Mouse (Mus musculus) forebrain, embryonic 15.5 days (tissue): Measurements from ENCODE around the gene Gm20708. TPM values are rescaled to one million over a fixed set of nuclear protein-coding genes. Genes with fewer than 3 reads are reported as not detected.

ENCODE experiments used
- ATAC-seq: fragments of 200-750 bp; cut with Nextera tagmentation; replicated peaks from 2 replicates; pipeline ENCODE4 v1.8.0; 2017; ENCODE audit warnings: mild to moderate bottlenecking, moderate TSS enrichment, moderate library complexity
- H3K27ac ChIP-seq: fragments of 300-500 bp; sonication (generic); replicated peaks from 2 replicates; pipeline ENCODE4 v1.5.1; 2015; ENCODE audit warnings: mild to moderate bottlenecking, inconsistent platforms
- H3K27me3 ChIP-seq: fragments of 300-500 bp; sonication (generic); 2 replicates; pipeline ENCODE4 v1.6.1; 2015; ENCODE audit warnings: inconsistent platforms
- H3K36me3 ChIP-seq: fragments of 300-500 bp; sonication (generic); 2 replicates; pipeline ENCODE4 v1.6.1; 2015; ENCODE audit warnings: mild to moderate bottlenecking, inconsistent platforms
- H3K4me1 ChIP-seq: fragments of 300-500 bp; sonication (generic); 2 replicates; pipeline ENCODE4 v1.6.1; 2015; ENCODE audit warnings: inconsistent platforms
- H3K4me2 ChIP-seq: fragments of 300-500 bp; sonication (generic); replicated peaks from 2 replicates; pipeline ENCODE4 v1.6.1; 2015; ENCODE audit warnings: mild to moderate bottlenecking, inconsistent platforms
- H3K4me3 ChIP-seq: fragments of 300-500 bp; sonication (generic); 2 replicates; pipeline ENCODE4 v1.5.1; 2015; ENCODE audit warnings: mild to moderate bottlenecking, inconsistent platforms
- H3K9ac ChIP-seq: fragments of 300-500 bp; sonication (generic); replicated peaks from 2 replicates; pipeline ENCODE4 v1.6.1; 2015; ENCODE audit warnings: mild to moderate bottlenecking, inconsistent platforms
- H3K9me3 ChIP-seq: fragments of 300-500 bp; sonication (generic); 2 replicates; pipeline ENCODE4 v1.6.1; 2016; ENCODE audit warnings: inconsistent platforms
- WGBS: fragments of 180-500 bp; shearing (Covaris S2); methylation state at CpG from one replicate; pipeline ENCODE4 v1.1.7; 2015; ENCODE audit warnings: mixed read lengths; 5-methylcytosine and 5-hydroxymethylcytosine counted together
- polyA plus RNA-seq: library from polyadenylated mRNA; unstranded; fragments of >200 nt; fragmentation: Nextera tagmentation; extraction: Ambion mirVana; gene quantifications from 2 replicates; pipeline ENCODE4 v1.2.1, GENCODE M21; 2015

The Gm20708 gene
- polyA plus RNA-seq, 1 experiment from 2014 or later = 0.79 TPM

GRCm38 (mm10) chr11:117774925-117775324 lies 34.5 kb upstream of the Gm20708 start:
- H3K36me3 ChIP-seq = no peaks in the 10 kb centered on the region
- H3K9me3 ChIP-seq = no peaks in the 10 kb centered on the region
- H3K4me3 ChIP-seq = no peak overlapping the region
- no peak for ATAC-seq
- H3K27ac ChIP-seq = no peak overlapping the region
- no peak overlapping the region for H3K4me2 ChIP-seq
- WGBS = 90% methylated on average over 10 of the region's 10 CpGs
- peaks cover 6% of the 10 kb centered on the region; the same call in 1 of the 2 replicates for H3K27me3 ChIP-seq
- peaks cover 10% of the 10 kb centered on the region for H3K4me1 ChIP-seq
- H3K9ac ChIP-seq = no peak overlapping the region

GRCm38 (mm10) chr11:117775540-117775939 lies 33.9 kb upstream of the Gm20708 start:
- 89% methylated on average over 13 of the region's 13 CpGs for WGBS
- no peak overlapping the region for H3K27ac ChIP-seq
- no peaks in the 10 kb centered on the region for H3K9me3 ChIP-seq
- no peak overlapping the region for H3K9ac ChIP-seq
- H3K27me3 ChIP-seq = peaks cover 12% of the 10 kb centered on the region
- H3K4me2 ChIP-seq = no peak overlapping the region
- H3K36me3 ChIP-seq = no peaks in the 10 kb centered on the region
- H3K4me3 ChIP-seq = no peak overlapping the region
- ATAC-seq = no peak
- peaks cover 13% of the 10 kb centered on the region for H3K4me1 ChIP-seq

GRCm38 (mm10) chr11:117776085-117776792 lies 33.2 kb upstream of the Gm20708 start:
- Histone ChIP-seq H3K27ac (no peak overlapping the region), H3K9me3 (no peaks in the 10 kb centered on the region), H3K4me2 (no peak overlapping the region), H3K36me3 (no peaks in the 10 kb centered on the region), H3K4me3 (no peak overlapping the region), H3K9ac (no peak overlapping the region), H3K27me3 (peaks cover 19% of the 10 kb centered on the region), H3K4me1 (peaks cover 20% of the 10 kb centered on the region)
- 92% methylated on average over 14 of the region's 14 CpGs for WGBS
- ATAC-seq = no peak

GRCm38 (mm10) chr11:117777111-117777510 lies 32.4 kb upstream of the Gm20708 start:
- no peak overlapping the region for H3K4me3 ChIP-seq
- H3K4me2 ChIP-seq = no peak overlapping the region
- H3K27me3 ChIP-seq = peaks cover 28% of the 10 kb centered on the region
- WGBS = 85% methylated on average over 5 of the region's 5 CpGs
- H3K4me1 ChIP-seq = peaks cover 21% of the 10 kb centered on the region
- no peaks in the 10 kb centered on the region for H3K36me3 ChIP-seq
- ATAC-seq = no peak
- no peaks in the 10 kb centered on the region for H3K9me3 ChIP-seq
- no peak overlapping the region for H3K27ac ChIP-seq
- no peak overlapping the region for H3K9ac ChIP-seq

- H3K27ac ChIP-seq = no peak overlapping the region
- no peak overlapping the region for H3K9ac ChIP-seq
- H3K9me3 ChIP-seq = no peaks in the 10 kb centered on the region
- WGBS = 96% methylated on average over 11 of the region's 11 CpGs
- H3K27me3 ChIP-seq = peaks cover 32% of the 10 kb centered on the region
- H3K4me1 ChIP-seq = peaks cover 26% of the 10 kb centered on the region
- H3K4me3 ChIP-seq = no peak overlapping the region
- no peak overlapping the region for H3K4me2 ChIP-seq
- no peaks in the 10 kb centered on the region for H3K36me3 ChIP-seq
- ATAC-seq = no peak
Observed at GRCm38 (mm10) chr11:117778031-117778430, 31.4 kb upstream of the Gm20708 start.

- WGBS = 70% methylated on average over 12 of the region's 12 CpGs
- Histone ChIP-seq H3K4me1 (peaks cover 31% of the 10 kb centered on the region), H3K27ac (no peak overlapping the region), H3K36me3 (no peaks in the 10 kb centered on the region), H3K9ac (no peak overlapping the region), H3K4me3 (no peak overlapping the region), H3K4me2 (no peak overlapping the region), H3K9me3 (no peaks in the 10 kb centered on the region), H3K27me3 (peaks cover 35% of the 10 kb centered on the region)
- ATAC-seq = no peak
Observed at GRCm38 (mm10) chr11:117778851-117779433, 30.5 kb upstream of the Gm20708 start.

GRCm38 (mm10) chr11:117779434-117780198 lies 29.9 kb upstream of the Gm20708 start:
- ATAC-seq = 0 out of 2 replicates have a peak, but pooled peaks have one; percentile 27
- H3K27me3 ChIP-seq = peaks cover 35% of the 10 kb centered on the region

GRCm38 (mm10) chr11:117780199-117780515 lies 29.3 kb upstream of the Gm20708 start:
- ATAC-seq = 0 out of 2 replicates have a peak, but pooled peaks have one; percentile 9
- Histone ChIP-seq H3K9me3 (no peaks in the 10 kb centered on the region), H3K27me3 (peaks cover 35% of the 10 kb centered on the region), H3K4me1 (peaks cover 31% of the 10 kb centered on the region), H3K4me2 (peak overlapping the region; percentile 37), H3K9ac (peak overlapping the region; percentile 32), H3K4me3 (peak overlapping the region; percentile 20), H3K36me3 (no peaks in the 10 kb centered on the region), H3K27ac (peak overlapping the region; percentile 56; the same call in 1 of the 2 replicates)
- under 1% methylated on average over 17 of the region's 17 CpGs for WGBS

More at GRCm38 (mm10) chr11:117779434-117780198, 29.9 kb upstream of the Gm20708 start:
- peak overlapping the region; percentile 32 for H3K9ac ChIP-seq
- H3K27ac ChIP-seq = peak overlapping the region; percentile 56
- H3K4me3 ChIP-seq = peak overlapping the region; percentile 20
- peaks cover 31% of the 10 kb centered on the region for H3K4me1 ChIP-seq
- H3K4me2 ChIP-seq = peak overlapping the region; percentile 37
- 6% methylated on average over 38 of the region's 38 CpGs for WGBS
- H3K36me3 ChIP-seq = no peaks in the 10 kb centered on the region
- no peaks in the 10 kb centered on the region for H3K9me3 ChIP-seq

GRCm38 (mm10) chr11:117780582-117781111 lies 28.8 kb upstream of the Gm20708 start:
- Histone ChIP-seq H3K27ac (no peak overlapping the region; the same call in 1 of the 2 replicates), H3K4me2 (peak overlapping the region; percentile 37), H3K36me3 (no peaks in the 10 kb centered on the region), H3K9ac (peak overlapping the region; percentile 32; the same call in 1 of the 2 replicates), H3K4me3 (peak overlapping the region; percentile 20), H3K9me3 (no peaks in the 10 kb centered on the region), H3K4me1 (peaks cover 31% of the 10 kb centered on the region), H3K27me3 (peaks cover 35% of the 10 kb centered on the region)
- no peak for ATAC-seq
- 3% methylated on average over 19 of the region's 19 CpGs for WGBS

- H3K9ac ChIP-seq = no peak overlapping the region
- H3K4me1 ChIP-seq = peaks cover 31% of the 10 kb centered on the region
- peak overlapping the region; percentile 20; the same call in 1 of the 2 replicates for H3K4me3 ChIP-seq
- peaks cover 35% of the 10 kb centered on the region for H3K27me3 ChIP-seq
- H3K36me3 ChIP-seq = no peaks in the 10 kb centered on the region
- H3K27ac ChIP-seq = no peak overlapping the region
- WGBS = 22% methylated on average over 18 of the region's 18 CpGs
- peak overlapping the region; percentile 37; the same call in 1 of the 2 replicates for H3K4me2 ChIP-seq
- no peak for ATAC-seq
- no peaks in the 10 kb centered on the region for H3K9me3 ChIP-seq
Observed at GRCm38 (mm10) chr11:117781199-117781821, 28.2 kb upstream of the Gm20708 start.

GRCm38 (mm10) chr11:117781993-117782704 lies 27.3 kb upstream of the Gm20708 start, which contains the start of the genes Tmc8 and Tmc6:
Tmc8 (plus strand) TSS chr11:117782076.
Tmc6 (minus strand) TSS chr11:117782198.
- no peaks in the 10 kb centered on the region for H3K9me3 ChIP-seq
- peak within 1 kb of the TSS; percentile 36 for H3K9ac ChIP-seq
- peak within 1 kb of the TSS; percentile 61 for H3K4me2 ChIP-seq
- no peak within 1 kb of the TSS for H3K27ac ChIP-seq
- ATAC-seq = no peak
- WGBS = 39% methylated on average over 24 of the region's 24 CpGs
- H3K36me3 ChIP-seq = no peaks in the 10 kb centered on the region
- peaks cover 31% of the 10 kb centered on the region for H3K4me1 ChIP-seq
- peaks cover 35% of the 10 kb centered on the region for H3K27me3 ChIP-seq
- H3K4me3 ChIP-seq = peak within 1 kb of the TSS; percentile 33
